8 mouse cellular contexts compared by ENCODE assay signal in the genomic region with DNA sequence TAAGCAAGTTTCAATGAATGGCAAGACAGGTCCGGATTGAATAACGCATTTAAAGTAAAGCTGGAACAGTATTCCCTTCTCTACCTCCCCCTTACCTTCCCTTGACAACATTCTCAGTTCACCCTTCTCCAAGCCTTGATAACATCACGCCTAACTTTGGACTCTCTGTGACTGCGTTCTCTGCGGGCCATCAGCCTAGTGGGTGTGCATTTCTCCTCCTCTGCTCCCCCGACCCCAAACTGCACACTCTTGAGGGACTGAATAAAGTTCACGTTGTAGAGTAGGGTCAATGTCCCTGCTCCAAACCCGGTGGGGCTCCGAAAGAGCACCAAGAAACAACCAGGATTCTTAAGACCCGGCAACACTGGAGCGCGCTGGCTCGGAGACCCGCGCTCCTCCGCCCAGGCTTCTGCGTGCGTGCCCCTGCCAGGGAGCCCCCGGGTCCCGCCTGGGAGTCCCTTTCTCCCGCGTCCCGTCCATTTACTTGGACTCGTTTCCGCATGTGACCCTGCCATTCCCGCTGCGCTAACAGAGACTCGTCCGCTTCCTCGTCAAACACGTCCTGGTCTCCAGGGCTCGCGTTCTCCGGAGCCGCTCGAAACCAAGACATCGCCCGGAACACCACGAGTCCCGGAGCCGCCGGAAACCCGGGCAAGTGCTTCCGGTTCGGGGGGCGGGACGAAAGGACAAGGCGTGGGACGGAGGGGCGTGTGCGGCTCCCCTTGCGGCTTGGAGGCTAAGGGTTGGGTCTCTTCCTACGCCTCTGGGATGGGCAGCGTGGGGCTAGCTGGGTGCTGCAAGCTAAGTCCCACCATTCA. TPM values are rescaled to one million over a fixed set of nuclear protein-coding genes. Genes with fewer than 3 reads are reported as not detected.
A peak's percentile ranks its signal among the peaks of the same experiment; 100 is the strongest.
DNase-seq lines count a peak whose midpoint lies in the region; ATAC-seq and TF ChIP-seq lines count a peak whose summit lies in the region.

A gene (minus strand): TSS at position 653 of the 818 bp plus-strand sequence.

- H3K4me3 ChIP-seq in bone marrow macrophage, adult 2 months (ENCODE audit: insufficient read depth, low read length): peak within 1 kb of the TSS; percentile 68
- peak within 1 kb of the TSS; percentile 95 for H3K4me3 ChIP-seq in embryonic fibroblast, embryonic 13.5 days (ENCODE audit: insufficient read depth, low read length)
- peak within 1 kb of the TSS; percentile 61 for H3K4me3 ChIP-seq in kidney, embryonic 14.5 days (ENCODE audit: low read length)
- H3K4me3 ChIP-seq in limb, embryonic 15.5 days: peak within 1 kb of the TSS; percentile 80

- peak; percentile 99 for ATAC-seq in kidney, embryonic 14.5 days (ENCODE audit: low FRiP score, low TSS enrichment)
- ATAC-seq in limb, embryonic 15.5 days (ENCODE audit: insufficient number of reproducible peaks, low FRiP score, low TSS enrichment, low read depth): peak; percentile 94

- H3K9me3 ChIP-seq in kidney, embryonic 14.5 days (ENCODE audit: control insufficient read depth, low read length): no peaks in the 10 kb centered on the region
- no peaks in the 10 kb centered on the region for H3K9me3 ChIP-seq in limb, embryonic 15.5 days

- no peaks in the 10 kb centered on the region for H3K27me3 ChIP-seq in kidney, embryonic 14.5 days (ENCODE audit: control insufficient read depth, insufficient read depth, low read length)
- H3K27me3 ChIP-seq in limb, embryonic 15.5 days: no peaks in the 10 kb centered on the region

- peaks cover 4% of the 10 kb centered on the region; the same call in 1 of the 2 replicates for H3K4me1 ChIP-seq in bone marrow macrophage, adult 2 months (ENCODE audit: control insufficient read depth, insufficient read depth, low read length)
- no peaks in the 10 kb centered on the region for H3K4me1 ChIP-seq in embryonic fibroblast, embryonic 13.5 days (ENCODE audit: control insufficient read depth, insufficient read depth, low read length)
- H3K4me1 ChIP-seq in kidney, embryonic 14.5 days (ENCODE audit: control insufficient read depth, insufficient read depth, low read length): peaks cover 4% of the 10 kb centered on the region; the same call in 1 of the 2 replicates
- peaks cover 4% of the 10 kb centered on the region; the same call in 1 of the 2 replicates for H3K4me1 ChIP-seq in limb, embryonic 15.5 days

- peaks cover 3% of the 10 kb centered on the region; the same call in 1 of the 2 replicates for H3K36me3 ChIP-seq in kidney, embryonic 14.5 days (ENCODE audit: control insufficient read depth, insufficient read depth, low read length)
- H3K36me3 ChIP-seq in limb, embryonic 15.5 days: 0 out of 2 replicates have a peak, but pooled peaks cover 2% of the 10 kb centered on the region

- peak within 1 kb of the TSS; percentile 73 for H3K4me2 ChIP-seq in kidney, embryonic 14.5 days (replicated peaks; ENCODE audit: low read depth, low read length)
- peak within 1 kb of the TSS; percentile 67 for H3K4me2 ChIP-seq in limb, embryonic 15.5 days

- DNase-seq in A20 (ENCODE audit: low read depth, low spot score): peak; percentile 94
- DNase-seq in heart, adult 9 months (ENCODE audit: low spot score in 2 of 2): peak; percentile 84 to 87
- peak; percentile 49 to 72 for DNase-seq in monocyte, adult 2 months (ENCODE audit: low read depth in 1 of 2, low spot score in 2 of 2)
- peak; percentile 84 to 88 for DNase-seq in spleen, postnatal 36 days (ENCODE audit: low spot score in 2 of 2)

- under 1% methylated on average over 54 of the region's 54 CpGs for WGBS in kidney, embryonic 14.5 days
- WGBS in limb, embryonic 15.5 days: under 1% methylated on average over 54 of the region's 54 CpGs

- TF ChIP-seq CTCF in bone marrow macrophage, adult 2 months (IDR thresholded peaks at IDR 0.05; ENCODE audit: low read depth, low read length): no peak
- peak; percentile 49; the same call in 1 of the 2 replicates for TF ChIP-seq CTCF in embryonic fibroblast, embryonic 13.5 days (IDR thresholded peaks at IDR 0.05; ENCODE audit: borderline replicate concordance, insufficient read depth, low read length)

- H3K9ac ChIP-seq in kidney, embryonic 14.5 days (ENCODE audit: low read depth, low read length): peak within 1 kb of the TSS; percentile 84
- peak within 1 kb of the TSS; percentile 73 for H3K9ac ChIP-seq in limb, embryonic 15.5 days

- TF ChIP-seq POLR2A in bone marrow macrophage, adult 2 months (IDR thresholded peaks at IDR 0.05; ENCODE audit: borderline replicate concordance, low read depth, low read length): no peak
- peak; percentile 54; the same call in 1 of the 2 replicates for TF ChIP-seq POLR2A in embryonic fibroblast, embryonic 13.5 days (IDR thresholded peaks at IDR 0.05; ENCODE audit: low read depth, low read length)

- peak within 1 kb of the TSS; percentile 39 for H3K27ac ChIP-seq in bone marrow macrophage, adult 2 months (ENCODE audit: insufficient read depth, low read depth, low read length)
- H3K27ac ChIP-seq in embryonic fibroblast, embryonic 13.5 days (ENCODE audit: insufficient read depth, low read length): peak within 1 kb of the TSS; percentile 41; the same call in 1 of the 2 replicates
- H3K27ac ChIP-seq in kidney, embryonic 14.5 days (ENCODE audit: low read depth, low read length): peak within 1 kb of the TSS; percentile 83; the same call in 1 of the 2 replicates
- H3K27ac ChIP-seq in limb, embryonic 15.5 days: peak within 1 kb of the TSS; percentile 87

RNA-seq across cellular contexts. Expression of the gene that starts here (rescaled TPM):
- polyA plus RNA-seq in bone marrow macrophage, adult 2 months (2012; ENCODE audit: insufficient read depth, insufficient read length, missing spikeins): 15.7 and 18.3 TPM in 2 replicates
- 27.3 and 29.4 TPM in 2 replicates for polyA plus RNA-seq in embryonic fibroblast, embryonic 13.5 days (2011; ENCODE audit: insufficient read length, low read depth, missing spikeins)
- 78.3 and 88.3 TPM in 2 replicates for polyA plus RNA-seq in kidney, embryonic 14.5 days (2014; fragmentation: Nextera tagmentation; extraction: Ambion mirVana)
- 72.7 and 73.5 TPM in 2 replicates for polyA plus RNA-seq in limb, embryonic 15.5 days (2015; fragmentation: Nextera tagmentation; extraction: Ambion mirVana)

Comparison
In these comparisons a context has a peak if more than half of its experiments do, and no peak if none do; other contexts are left out.
1. Peak in every context shown above with its lines: DNase-seq, ATAC-seq, H3K4me3 ChIP-seq and H3K27ac ChIP-seq.